Mouse (Mus musculus) megakaryocyte-erythroid progenitor cell, adult 5-6 weeks (primary cell): ENCODE measurements at regions not wholly inside any gene's neighbourhood (a gene's known extent, or its start where the extent isn't known, plus 50 kb on each side); places are given as distances from the start of the nearest gene placed in this dataset.

Experiments
- ATAC-seq: replicated peaks from 2 replicates; pipeline ENCODE4 v1.8.0; 2016; ENCODE audit warnings: mild to moderate bottlenecking, inconsistent platforms; ENCODE audit not compliant: severe bottlenecking, poor library complexity, low FRiP score, low TSS enrichment

GRCm38 (mm10) chr11:64168626-64169025 lies 89.4 kb upstream of the Cox10 start:
- ATAC-seq, result no peak

GRCm38 (mm10) chr11:64164796-64165195 lies 85.5 kb upstream of the Cox10 start:
- no peak for ATAC-seq

GRCm38 (mm10) chr11:64158281-64158680 lies 79.0 kb upstream of the Cox10 start:
- no peak for ATAC-seq

GRCm38 (mm10) chr11:64156640-64157039 lies 77.4 kb upstream of the Cox10 start:
- no peak for ATAC-seq

GRCm38 (mm10) chr11:64139483-64139882 lies 60.2 kb upstream of the Cox10 start:
- ATAC-seq, result no peak

- no peak for ATAC-seq
Measured at GRCm38 (mm10) chr11:64138934-64139333, 59.7 kb upstream of the Cox10 start.

GRCm38 (mm10) chr11:64135766-64136165 lies 56.5 kb upstream of the Cox10 start:
- no peak for ATAC-seq

GRCm38 (mm10) chr11:64135308-64135591 lies 56.0 kb upstream of the Cox10 start:
- no peak for ATAC-seq

GRCm38 (mm10) chr11:64134571-64135307 lies 55.5 kb upstream of the Cox10 start:
- no peak for ATAC-seq
